Mouse (Mus musculus): Measurements from ENCODE around the gene Inpp5b. TPM values are rescaled to one million over a fixed set of nuclear protein-coding genes. Genes with fewer than 3 reads are reported as not detected.

The Inpp5b gene
- total RNA-seq, 2 experiments from 2014 or later, result 10.1 to 10.4 TPM

- DNase-seq (ENCODE audit: low spot score), result peak; percentile 94
- intact Hi-C loops (cut with DNase I), result loop anchor here (5.0 kb wide), 2 partner anchors 55 to 85 kb away; no protein-coding TSS in a partner anchor
These were observed 60.9 kb downstream of the Inpp5b start for GRCm38 (mm10) chr4:124802309-124803260.

GRCm38 (mm10) chr4:124803406-124803805 lies 61.8 kb downstream of the Inpp5b start:
- intact Hi-C loops (cut with DNase I), result loop anchor here (5.0 kb wide), 2 partner anchors 56 to 86 kb away; no protein-coding TSS in a partner anchor
- DNase-seq (ENCODE audit: low spot score), result no peak

GRCm38 (mm10) chr4:124808511-124808910 lies 66.9 kb downstream of the Inpp5b start:
- intact Hi-C loops (cut with DNase I), result no loop called here
- no peak for DNase-seq (ENCODE audit: low spot score)

- intact Hi-C loops (cut with DNase I), result no loop called here
- no peak for DNase-seq (ENCODE audit: low spot score)
These were observed 67.7 kb downstream of the Inpp5b start for GRCm38 (mm10) chr4:124809136-124809883.

- DNase-seq (ENCODE audit: low spot score), result no peak
- intact Hi-C loops (cut with DNase I), result no loop called here
These were observed 68.4 kb downstream of the Inpp5b start for GRCm38 (mm10) chr4:124810056-124810455.

- DNase-seq (ENCODE audit: low spot score), result no peak
- intact Hi-C loops (cut with DNase I), result no loop called here
These were observed 69.8 kb downstream of the Inpp5b start for GRCm38 (mm10) chr4:124811347-124811975.

- intact Hi-C loops (cut with DNase I), result no loop called here
- no peak for DNase-seq (ENCODE audit: low spot score)
These were observed 74.3 kb downstream of the Inpp5b start for GRCm38 (mm10) chr4:124815901-124816300.

GRCm38 (mm10) chr4:124817803-124818202 lies 76.2 kb downstream of the Inpp5b start:
- intact Hi-C loops (cut with DNase I), result no loop called here
- DNase-seq (ENCODE audit: low spot score), result peak; percentile 4

- DNase-seq (ENCODE audit: low spot score), result no peak
- intact Hi-C loops (cut with DNase I), result no loop called here
These were observed 77.2 kb downstream of the Inpp5b start for GRCm38 (mm10) chr4:124818832-124819231.

- DNase-seq (ENCODE audit: low spot score), result no peak
- intact Hi-C loops (cut with DNase I), result no loop called here
These were observed 83.3 kb downstream of the Inpp5b start for GRCm38 (mm10) chr4:124824967-124825366.

- DNase-seq (ENCODE audit: low spot score), result no peak
- intact Hi-C loops (cut with DNase I), result no loop called here
These were observed 83.8 kb downstream of the Inpp5b start for GRCm38 (mm10) chr4:124825371-124825965.

- intact Hi-C loops (cut with DNase I), result no loop called here
- DNase-seq (ENCODE audit: low spot score), result no peak
These were observed 88.0 kb downstream of the Inpp5b start for GRCm38 (mm10) chr4:124829671-124830070.

- no peak for DNase-seq (ENCODE audit: low spot score)
- intact Hi-C loops (cut with DNase I), result no loop called here
These were observed 91.1 kb downstream of the Inpp5b start for GRCm38 (mm10) chr4:124832796-124833195.

- intact Hi-C loops (cut with DNase I), result no loop called here
- no peak for DNase-seq (ENCODE audit: low spot score)
These were observed 96.5 kb downstream of the Inpp5b start for GRCm38 (mm10) chr4:124838035-124838700.

- intact Hi-C loops (cut with DNase I), result no loop called here
- DNase-seq (ENCODE audit: low spot score), result no peak
These were observed 99.3 kb downstream of the Inpp5b start for GRCm38 (mm10) chr4:124840998-124841397.

GRCm38 (mm10) chr4:124843493-124843892 lies 101.8 kb downstream of the Inpp5b start:
- no peak for DNase-seq (ENCODE audit: low spot score)

GRCm38 (mm10) chr4:124847573-124847972 lies 105.9 kb downstream of the Inpp5b start:
- peak; percentile 50 for DNase-seq (ENCODE audit: low spot score)
- intact Hi-C loops (cut with DNase I), result no loop called here

More at GRCm38 (mm10) chr4:124843493-124843892, 101.8 kb downstream of the Inpp5b start:
- intact Hi-C loops (cut with DNase I), result no loop called here

GRCm38 (mm10) chr4:124849631-124850260 lies 108.1 kb downstream of the Inpp5b start:
- intact Hi-C loops (cut with DNase I), result loop anchor here (1.0 to 10.0 kb wide), 3 partner anchors 48 to 215 kb away; partner anchors contain the start of genes Dnali1, Sf3a3 and Snip1
- DNase-seq (ENCODE audit: low spot score), result peak; percentile 21
